Mouse (Mus musculus): Measurements from ENCODE around the gene Olfr474. TPM values are rescaled to one million over a fixed set of nuclear protein-coding genes. Genes with fewer than 3 reads are reported as not detected.
"Not testable (repeated sequence)": the region's sequence is repeated elsewhere in the genome, so short reads cannot be mapped to it uniquely, and the experiment has no call there.

The Olfr474 gene
- polyA plus RNA-seq (2014; fragmentation: Nextera tagmentation; extraction: Ambion mirVana): not detected in 2 replicates

- no peaks in the 10 kb centered on the region for H3K4me1 ChIP-seq (replicated peaks; ENCODE audit: control insufficient read depth, insufficient read depth, low read length)
- H3K9me3 ChIP-seq (ENCODE audit: control insufficient read depth, low read length): no peaks in the 10 kb centered on the region
- no peaks in the 10 kb centered on the region for H3K36me3 ChIP-seq (ENCODE audit: control insufficient read depth, insufficient read depth, low read length)
- no peaks in the 10 kb centered on the region for H3K27me3 ChIP-seq (replicated peaks; ENCODE audit: control insufficient read depth, insufficient read depth, low read length)
- H3K9ac ChIP-seq (ENCODE audit: low read length): no peak within 1 kb of the TSS
- H3K4me2 ChIP-seq (ENCODE audit: low read length): no peak within 1 kb of the TSS
- H3K27ac ChIP-seq (ENCODE audit: low read depth): no peak within 1 kb of the TSS
- 94% methylated on average over 1 of the region's 1 CpGs for WGBS
- DNase-seq (ENCODE audit: low spot score) (no peak), ATAC-seq (replicated peaks; ENCODE audit: low FRiP score, low TSS enrichment, low read depth) (no peak)
- H3K4me3 ChIP-seq (ENCODE audit: low read depth, low read length): no peak within 1 kb of the TSS
These were observed at the start of gene Olfr474 for GRCm38 (mm10) chr7:107954343-107954742. TSS of gene Olfr474 (plus strand) at chr7:107954643.

- no peak within 1 kb of the TSS for H3K4me2 ChIP-seq (ENCODE audit: low read length)
- ATAC-seq (replicated peaks; ENCODE audit: low FRiP score, low TSS enrichment, low read depth) (no peak), DNase-seq (ENCODE audit: low spot score) (no peak)
- no peaks in the 10 kb centered on the region for H3K36me3 ChIP-seq (ENCODE audit: control insufficient read depth, insufficient read depth, low read length)
- H3K9me3 ChIP-seq (ENCODE audit: control insufficient read depth, low read length): no peaks in the 10 kb centered on the region
- 89% methylated on average over 1 of the region's 1 CpGs for WGBS
- no peak within 1 kb of the TSS for H3K27ac ChIP-seq (ENCODE audit: low read depth)
- H3K4me1 ChIP-seq (replicated peaks; ENCODE audit: control insufficient read depth, insufficient read depth, low read length): no peaks in the 10 kb centered on the region
- no peak within 1 kb of the TSS for H3K4me3 ChIP-seq (ENCODE audit: low read depth, low read length)
- no peaks in the 10 kb centered on the region for H3K27me3 ChIP-seq (replicated peaks; ENCODE audit: control insufficient read depth, insufficient read depth, low read length)
- no peak within 1 kb of the TSS for H3K9ac ChIP-seq (ENCODE audit: low read length)
These were observed 24.3 kb upstream of the Olfr474 start, which contains the start of gene Olfr473 for GRCm38 (mm10) chr7:107930146-107930545. TSS of gene Olfr473 (plus strand) at chr7:107930446.

GRCm38 (mm10) chr7:107952539-107952938 lies 1.9 kb upstream of the Olfr474 start:
- not testable (repeated sequence) for H3K4me3 ChIP-seq (ENCODE audit: low read depth, low read length); H3K27me3 ChIP-seq (replicated peaks; ENCODE audit: control insufficient read depth, insufficient read depth, low read length); H3K27ac ChIP-seq (ENCODE audit: low read depth); DNase-seq (ENCODE audit: low spot score); H3K36me3 ChIP-seq (ENCODE audit: control insufficient read depth, insufficient read depth, low read length); H3K9ac ChIP-seq (ENCODE audit: low read length); H3K9me3 ChIP-seq (ENCODE audit: control insufficient read depth, low read length); H3K4me2 ChIP-seq (ENCODE audit: low read length); H3K4me1 ChIP-seq (replicated peaks; ENCODE audit: control insufficient read depth, insufficient read depth, low read length); ATAC-seq (replicated peaks; ENCODE audit: low FRiP score, low TSS enrichment, low read depth)
- 91% methylated on average over 12 of the region's 12 CpGs for WGBS

- Histone ChIP-seq H3K36me3 (ENCODE audit: control insufficient read depth, insufficient read depth, low read length) (no peaks in the 10 kb centered on the region), H3K4me3 (ENCODE audit: low read depth, low read length) (no peak within 1 kb of the TSS), H3K4me2 (ENCODE audit: low read length) (no peak within 1 kb of the TSS), H3K27me3 (replicated peaks; ENCODE audit: control insufficient read depth, insufficient read depth, low read length) (no peaks in the 10 kb centered on the region), H3K4me1 (replicated peaks; ENCODE audit: control insufficient read depth, insufficient read depth, low read length) (no peaks in the 10 kb centered on the region), H3K9ac (ENCODE audit: low read length) (no peak within 1 kb of the TSS), H3K9me3 (ENCODE audit: control insufficient read depth, low read length) (no peaks in the 10 kb centered on the region), H3K27ac (ENCODE audit: low read depth) (no peak within 1 kb of the TSS)
- no peak for ATAC-seq (replicated peaks; ENCODE audit: low FRiP score, low TSS enrichment, low read depth)
- 55% methylated on average over 1 of the region's 1 CpGs for whole genome bisulfite sequencing
- no peak for DNase-seq (ENCODE audit: low spot score)
These were observed 10.1 kb downstream of the Olfr474 start, which contains the start of gene Olfr476 for GRCm38 (mm10) chr7:107964503-107964902. TSS of gene Olfr476 (plus strand) at chr7:107964803.

GRCm38 (mm10) chr7:107986393-107986792 lies 31.9 kb downstream of the Olfr474 start, which contains the start of gene Olfr477:
TSS of gene Olfr477 (plus strand) at chr7:107986693.
- WGBS: 74% methylated on average over 2 of the region's 2 CpGs
- DNase-seq (ENCODE audit: low spot score) (no peak), ATAC-seq (replicated peaks; ENCODE audit: low FRiP score, low TSS enrichment, low read depth) (no peak)
- H3K27me3 ChIP-seq (replicated peaks; ENCODE audit: control insufficient read depth, insufficient read depth, low read length): no peaks in the 10 kb centered on the region
- no peak within 1 kb of the TSS for H3K9ac ChIP-seq (ENCODE audit: low read length)
- no peaks in the 10 kb centered on the region for H3K9me3 ChIP-seq (ENCODE audit: control insufficient read depth, low read length)
- H3K27ac ChIP-seq (ENCODE audit: low read depth): no peak within 1 kb of the TSS
- no peak within 1 kb of the TSS for H3K4me3 ChIP-seq (ENCODE audit: low read depth, low read length)
- H3K36me3 ChIP-seq (ENCODE audit: control insufficient read depth, insufficient read depth, low read length): no peaks in the 10 kb centered on the region
- no peak within 1 kb of the TSS for H3K4me2 ChIP-seq (ENCODE audit: low read length)
- H3K4me1 ChIP-seq (replicated peaks; ENCODE audit: control insufficient read depth, insufficient read depth, low read length): no peaks in the 10 kb centered on the region

Other genes with a start within 250 kb of the Olfr474 start
- gene Cyb5r2, start 196.6 kb upstream of the Olfr474 start, polyA plus RNA-seq (2014; fragmentation: Nextera tagmentation; extraction: Ambion mirVana): 0.31 and 0.40 TPM in 2 replicates
- not detected in 2 replicates for gene Ovch2, start 153.4 kb upstream of the Olfr474 start, polyA plus RNA-seq (2014; fragmentation: Nextera tagmentation; extraction: Ambion mirVana)
- gene Olfr467, start 142.4 kb upstream of the Olfr474 start, polyA plus RNA-seq (2014; fragmentation: Nextera tagmentation; extraction: Ambion mirVana): not detected in 2 replicates
- not detected in 2 replicates for gene Olfr469, start 129.1 kb upstream of the Olfr474 start, polyA plus RNA-seq (2014; fragmentation: Nextera tagmentation; extraction: Ambion mirVana)
- not detected in 2 replicates for gene Olfr470, start 107.2 kb upstream of the Olfr474 start, polyA plus RNA-seq (2014; fragmentation: Nextera tagmentation; extraction: Ambion mirVana)
- not detected in 2 replicates for gene Olfr472, start 56.7 kb upstream of the Olfr474 start, polyA plus RNA-seq (2014; fragmentation: Nextera tagmentation; extraction: Ambion mirVana)
- gene Olfr473, start 24.2 kb upstream of the Olfr474 start, polyA plus RNA-seq (2014; fragmentation: Nextera tagmentation; extraction: Ambion mirVana): not detected in 2 replicates
- gene Olfr476, start 10.2 kb downstream of the Olfr474 start, polyA plus RNA-seq (2014; fragmentation: Nextera tagmentation; extraction: Ambion mirVana): not detected in 2 replicates
- gene Olfr477, start 32.0 kb downstream of the Olfr474 start, polyA plus RNA-seq (2014; fragmentation: Nextera tagmentation; extraction: Ambion mirVana): not detected in 2 replicates
- gene Olfr478, start 79.3 kb downstream of the Olfr474 start, polyA plus RNA-seq (2014; fragmentation: Nextera tagmentation; extraction: Ambion mirVana): not detected in 2 replicates
- not detected in 2 replicates for gene Olfr479, start 96.0 kb downstream of the Olfr474 start, polyA plus RNA-seq (2014; fragmentation: Nextera tagmentation; extraction: Ambion mirVana)
- not detected in 2 replicates for gene Olfr480, start 112.7 kb downstream of the Olfr474 start, polyA plus RNA-seq (2014; fragmentation: Nextera tagmentation; extraction: Ambion mirVana)
- not detected in 2 replicates for gene Olfr481, start 125.2 kb downstream of the Olfr474 start, polyA plus RNA-seq (2014; fragmentation: Nextera tagmentation; extraction: Ambion mirVana)
- gene Olfr482, start 142.9 kb downstream of the Olfr474 start, polyA plus RNA-seq (2014; fragmentation: Nextera tagmentation; extraction: Ambion mirVana): not detected in 2 replicates
- gene Olfr483, start 146.2 kb downstream of the Olfr474 start, polyA plus RNA-seq (2014; fragmentation: Nextera tagmentation; extraction: Ambion mirVana): not detected in 2 replicates
- not detected in 2 replicates for gene Olfr484, start 172.8 kb downstream of the Olfr474 start, polyA plus RNA-seq (2014; fragmentation: Nextera tagmentation; extraction: Ambion mirVana)
- not detected in 2 replicates for gene Olfr485, start 205.2 kb downstream of the Olfr474 start, polyA plus RNA-seq (2014; fragmentation: Nextera tagmentation; extraction: Ambion mirVana)
- not detected in 2 replicates for gene Olfr486, start 218.1 kb downstream of the Olfr474 start, polyA plus RNA-seq (2014; fragmentation: Nextera tagmentation; extraction: Ambion mirVana)

All from intestine, embryonic 14.5 days (tissue).